Mouse (Mus musculus) ES-E14 (cell line): ENCODE measurements around the gene Cyp17a1. TPM values are rescaled to one million over a fixed set of nuclear protein-coding genes. Genes with fewer than 3 reads are reported as not detected.

Source experiments
- DNase-seq: peaks from one replicate; pipeline ENCODE4 v3.0.0-alpha.2; 2013; ENCODE audit warnings: low read depth, low spot score
- H3K27ac ChIP-seq: 2 replicates; pipeline ENCODE4 v1.5.1; 2012; ENCODE audit warnings: low read depth, mild to moderate bottlenecking, low read length, moderate library complexity, mixed read lengths; ENCODE audit not compliant: poor library complexity, insufficient read depth, severe bottlenecking
- H3K36me3 ChIP-seq: 2 replicates; pipeline ENCODE4 v1.6.1; 2012; ENCODE audit warnings: mild to moderate bottlenecking, low read length, moderate library complexity, mixed read lengths; ENCODE audit not compliant: control insufficient read depth, poor library complexity, insufficient read depth, severe bottlenecking
- H3K4me1 ChIP-seq, 2 experiments: fragments of 150-350 bp in 1 of 2; sonication (generic) in 1 of 2; 2 replicates each; pipeline ENCODE4 v1.6.1; 2012; ENCODE audit warnings: low read length in 2 of 2, mild to moderate bottlenecking in 1 of 2, mixed read lengths in 1 of 2; ENCODE audit not compliant: control insufficient read depth in 2 of 2, insufficient read depth in 2 of 2, poor library complexity in 1 of 2
- H3K4me3 ChIP-seq, 2 experiments: fragments of 150-350 bp in 1 of 2; sonication (generic) in 1 of 2; 2 replicates each; pipeline ENCODE4 v1.5.1; 2012; ENCODE audit warnings: low read length in 2 of 2, low read depth in 1 of 2, mild to moderate bottlenecking in 1 of 2, mixed read lengths in 1 of 2; ENCODE audit not compliant: insufficient read depth in 1 of 2, poor library complexity in 1 of 2, severe bottlenecking in 1 of 2
- H3K9ac ChIP-seq: 2 replicates; pipeline ENCODE4 v1.6.1; 2012; ENCODE audit warnings: low read depth, mild to moderate bottlenecking, low read length, mixed read lengths; ENCODE audit not compliant: poor library complexity, insufficient read depth, severe bottlenecking
- H3K9me3 ChIP-seq: fragments of 150-350 bp; sonication (generic); 2 replicates; pipeline ENCODE4 v1.6.1; 2012; ENCODE audit warnings: low read depth, mild to moderate bottlenecking, low read length; ENCODE audit not compliant: control insufficient read depth, insufficient read depth
- CHD2 ChIP-seq: IDR thresholded peaks from 2 replicates; pipeline ENCODE4 v1.6.1; 2014; ENCODE audit warnings: mild to moderate bottlenecking, low read depth, low read length, inconsistent platforms
- HCFC1 ChIP-seq: IDR thresholded peaks from 2 replicates; pipeline ENCODE4 v1.6.1; 2012; ENCODE audit warnings: low read length, inconsistent platforms, borderline replicate concordance; ENCODE audit not compliant: insufficient read depth
- MAFK ChIP-seq: IDR thresholded peaks from 2 replicates; pipeline ENCODE4 v1.6.1; 2014; ENCODE audit warnings: mild to moderate bottlenecking, low read depth, low read length, inconsistent platforms; ENCODE audit not compliant: insufficient read depth
- ZC3H11A ChIP-seq: IDR thresholded peaks from 2 replicates; pipeline ENCODE4 v1.6.1; 2012; ENCODE audit warnings: low read depth, mild to moderate bottlenecking, inconsistent platforms, low read length, borderline replicate concordance
- ZNF384 ChIP-seq: IDR thresholded peaks from 2 replicates; pipeline ENCODE4 v1.6.1; 2012; ENCODE audit warnings: low read depth, low read length, inconsistent platforms
- in situ Hi-C, 2 experiments: fragments of 600-800 bp; cut with MboI; formaldehyde crosslinking; loops; one replicate each; pipeline ENCODE4 v1.15.1; 2025; ENCODE audit warnings: low sequenced_read_pairs in 2 of 2, inconsistent platforms in 1 of 2; ENCODE audit not compliant: unreplicated experiment in 2 of 2
- total RNA-seq: library from RNA; depleted of rRNA; stranded (reverse); fragments of 300-350 nt; gene quantifications from 2 replicates; pipeline ENCODE4 v1.2.3, GENCODE M21; 2012

The Cyp17a1 gene
- total RNA-seq, 1 experiment = not detected

DNA sequence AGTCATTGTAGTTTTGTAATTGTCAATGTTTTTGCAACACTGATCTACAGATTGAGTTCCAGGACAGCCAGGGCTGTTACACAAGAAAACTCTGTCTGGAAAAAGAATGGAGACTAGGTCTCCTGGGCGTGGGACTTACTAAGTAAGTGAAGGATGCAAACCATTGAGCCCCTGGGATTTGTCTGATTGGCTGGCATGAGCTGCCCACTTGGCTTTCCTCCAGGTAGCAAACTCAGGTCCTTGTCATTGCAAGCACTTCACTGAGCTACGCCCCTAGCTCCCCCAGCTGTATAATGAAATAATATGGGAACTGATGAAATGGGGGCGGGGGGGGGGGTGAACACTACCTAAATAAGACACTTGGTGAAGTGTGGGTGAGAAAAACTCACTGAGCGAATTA lies 20.2 kb upstream of the Cyp17a1 start:
- Histone ChIP-seq H3K36me3 (no peaks in the 10 kb centered on the region), H3K4me3 (no peak overlapping the region), H3K4me1 (peaks cover 3 to 8% of the 10 kb centered on the region in 2 experiments; a peak in 3 of 4 replicates), H3K9ac (no peak overlapping the region), H3K9me3 (no peaks in the 10 kb centered on the region), H3K27ac (no peak overlapping the region)
- no peak for DNase-seq
- in situ Hi-C loops = no loop called here
- TF ChIP-seq HCFC1 (no peak), ZNF384 (no peak), ZC3H11A (no peak), CHD2 (no peak), MAFK (no peak)

DNA sequence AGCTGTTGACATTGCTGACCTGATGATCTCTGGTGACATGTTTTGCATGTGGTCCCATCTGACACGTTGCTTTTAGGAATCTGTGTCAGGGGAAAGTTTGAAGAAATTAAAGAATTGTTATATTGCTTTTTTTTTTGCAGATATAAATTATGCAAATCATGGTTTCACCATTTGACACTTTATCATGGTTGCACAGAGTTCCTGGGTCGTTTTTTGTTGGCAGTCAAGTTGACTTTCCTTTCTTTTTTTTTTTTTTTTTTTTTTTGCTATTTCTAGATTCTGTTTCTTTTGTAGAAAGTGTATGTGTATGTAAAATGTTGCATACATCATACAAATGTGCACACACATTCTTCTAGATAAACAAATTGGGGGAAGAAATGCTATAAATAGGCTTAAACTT lies 18.1 kb upstream of the Cyp17a1 start:
- in situ Hi-C loops = no loop called here
- peaks cover 2 to 3% of the 10 kb centered on the region in 2 experiments; a peak in 2 of 4 replicates for H3K4me1 ChIP-seq

DNA sequence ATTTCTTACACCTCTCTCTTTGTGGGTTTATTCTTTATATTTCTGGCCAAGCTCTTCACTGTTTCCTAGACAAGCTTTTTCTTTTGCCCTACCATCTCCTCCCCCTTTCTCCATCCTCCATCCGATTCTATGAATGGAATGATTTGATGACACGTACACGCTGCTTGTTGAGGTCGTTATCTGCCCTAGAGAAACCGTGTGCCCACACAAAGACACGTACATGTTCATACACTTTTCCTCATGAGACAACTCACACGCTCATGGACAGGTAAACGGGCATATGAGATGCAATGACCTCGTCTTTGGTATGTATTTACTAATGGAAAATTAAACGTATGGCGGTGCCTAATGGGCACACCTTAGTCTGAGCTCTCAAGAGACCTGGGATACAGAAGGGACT lies 17.4 kb upstream of the Cyp17a1 start:
- no peak overlapping the region for H3K27ac ChIP-seq
- H3K9me3 ChIP-seq = no peaks in the 10 kb centered on the region
- DNase-seq = no peak
- peak overlapping the region; percentile 82 to 93 for H3K4me3 ChIP-seq
- peaks cover 2 to 3% of the 10 kb centered on the region in 2 experiments; a peak in 2 of 4 replicates for H3K4me1 ChIP-seq
- H3K36me3 ChIP-seq = no peaks in the 10 kb centered on the region
- peak overlapping the region; percentile 87; the same call in 1 of the 2 replicates for H3K9ac ChIP-seq
- in situ Hi-C loops = no loop called here
- no peak for TF ChIP-seq MAFK
- no peak for TF ChIP-seq ZC3H11A
- no peak for TF ChIP-seq HCFC1
- TF ChIP-seq ZNF384 = no peak
- TF ChIP-seq CHD2 = no peak

More for the DNA sequence above, 18.1 kb upstream of the Cyp17a1 start:
- Histone ChIP-seq H3K4me3 (no peak overlapping the region), H3K36me3 (no peaks in the 10 kb centered on the region), H3K9ac (no peak overlapping the region), H3K9me3 (no peaks in the 10 kb centered on the region), H3K27ac (no peak overlapping the region)
- TF ChIP-seq MAFK = no peak
- TF ChIP-seq HCFC1 = no peak
- TF ChIP-seq ZC3H11A = no peak
- no peak for TF ChIP-seq CHD2
- TF ChIP-seq ZNF384 = no peak
- no peak for DNase-seq

- TF ChIP-seq CHD2 = no peak
- TF ChIP-seq ZC3H11A = no peak
- no peak for TF ChIP-seq ZNF384
- no peak for TF ChIP-seq MAFK
- peak; percentile 84 for TF ChIP-seq HCFC1
- H3K4me1 ChIP-seq = peaks cover 2 to 3% of the 10 kb centered on the region in 2 experiments; a peak in 2 of 4 replicates
- DNase-seq = peak; percentile 81
- H3K9me3 ChIP-seq = no peaks in the 10 kb centered on the region
- H3K4me3 ChIP-seq = peak within 1 kb of the TSS; percentile 82 to 93
- H3K27ac ChIP-seq = peak within 1 kb of the TSS; percentile 16; the same call in 1 of the 2 replicates
- H3K36me3 ChIP-seq = no peaks in the 10 kb centered on the region
- in situ Hi-C loops = no loop called here
- peak within 1 kb of the TSS; percentile 87 for H3K9ac ChIP-seq
Observed at GRCm38 (mm10) chr19:46689460-46690372, 16.7 kb upstream of the Cyp17a1 start, which contains the start of gene Borcs7. Gene Borcs7, plus strand, starts transcription at chr19:46689906.
